Mouse (Mus musculus): ENCODE results near the gene Dexi. TPM values are rescaled to one million over a fixed set of nuclear protein-coding genes. Genes with fewer than 3 reads are reported as not detected.

The Dexi gene
- polyA plus RNA-seq, 1 experiment from 2014 or later, result 22.1 TPM

GRCm38 (mm10) chr16:10489483-10489882 lies 53.4 kb downstream of the Dexi start:
- H3K27ac ChIP-seq, result no peak overlapping the region; the same call in 1 of the 2 replicates
- H3K27me3 ChIP-seq (ENCODE audit: insufficient read depth, poor library complexity, severe bottlenecking), result peaks cover 18% of the 10 kb centered on the region; the same call in 1 of the 2 replicates
- H3K4me1 ChIP-seq (replicated peaks), result peaks cover 9% of the 10 kb centered on the region
- DNase-seq (ENCODE audit: low spot score), result no peak
- no peaks in the 10 kb centered on the region for H3K36me3 ChIP-seq
- H3K9me3 ChIP-seq, result no peaks in the 10 kb centered on the region
- H3K4me3 ChIP-seq, result peak overlapping the region; percentile 26
- 15% methylated on average over 9 of the region's 9 CpGs for WGBS

GRCm38 (mm10) chr16:10488769-10489481 lies 53.9 kb downstream of the Dexi start:
- Histone ChIP-seq H3K27me3 (ENCODE audit: insufficient read depth, poor library complexity, severe bottlenecking) (peaks cover 18% of the 10 kb centered on the region; the same call in 1 of the 2 replicates), H3K4me3 (no peak overlapping the region), H3K36me3 (no peaks in the 10 kb centered on the region), H3K27ac (no peak overlapping the region), H3K4me1 (replicated peaks) (peaks cover 9% of the 10 kb centered on the region), H3K9me3 (no peaks in the 10 kb centered on the region)
- WGBS, result 87% methylated on average over 7 of the region's 7 CpGs
- DNase-seq (ENCODE audit: low spot score), result no peak

GRCm38 (mm10) chr16:10487895-10488493 lies 54.9 kb downstream of the Dexi start:
- peaks cover 9% of the 10 kb centered on the region for H3K4me1 ChIP-seq (replicated peaks)
- no peak overlapping the region for H3K27ac ChIP-seq
- no peaks in the 10 kb centered on the region for H3K36me3 ChIP-seq
- no peak overlapping the region for H3K4me3 ChIP-seq
- peaks cover 18% of the 10 kb centered on the region; the same call in 1 of the 2 replicates for H3K27me3 ChIP-seq (ENCODE audit: insufficient read depth, poor library complexity, severe bottlenecking)
- DNase-seq (ENCODE audit: low spot score), result no peak
- WGBS, result 87% methylated on average over 8 of the region's 8 CpGs
- no peaks in the 10 kb centered on the region for H3K9me3 ChIP-seq

GRCm38 (mm10) chr16:10486993-10487392 lies 55.9 kb downstream of the Dexi start:
- Histone ChIP-seq H3K27me3 (ENCODE audit: insufficient read depth, poor library complexity, severe bottlenecking) (peaks cover 18% of the 10 kb centered on the region; the same call in 1 of the 2 replicates), H3K4me3 (no peak overlapping the region), H3K36me3 (no peaks in the 10 kb centered on the region), H3K4me1 (replicated peaks) (peaks cover 9% of the 10 kb centered on the region), H3K9me3 (no peaks in the 10 kb centered on the region), H3K27ac (no peak overlapping the region)
- no peak for DNase-seq (ENCODE audit: low spot score)
- WGBS, result 73% methylated on average over 3 of the region's 3 CpGs

- Histone ChIP-seq H3K4me1 (replicated peaks) (no peaks in the 10 kb centered on the region), H3K9me3 (no peaks in the 10 kb centered on the region), H3K27ac (no peak overlapping the region), H3K4me3 (no peak overlapping the region), H3K36me3 (no peaks in the 10 kb centered on the region), H3K27me3 (ENCODE audit: insufficient read depth, poor library complexity, severe bottlenecking) (no peaks in the 10 kb centered on the region)
- no peak for DNase-seq (ENCODE audit: low spot score)
- 69% methylated on average over 4 of the region's 4 CpGs for WGBS
Observed at GRCm38 (mm10) chr16:10482343-10482742, 60.5 kb downstream of the Dexi start.

- H3K4me3 ChIP-seq, result no peak within 1 kb of the TSS
- no peaks in the 10 kb centered on the region for H3K27me3 ChIP-seq (ENCODE audit: insufficient read depth, poor library complexity, severe bottlenecking)
- WGBS, result 83% methylated on average over 5 of the region's 5 CpGs
- DNase-seq (ENCODE audit: low spot score), result no peak
- H3K9me3 ChIP-seq, result no peaks in the 10 kb centered on the region
- no peaks in the 10 kb centered on the region for H3K36me3 ChIP-seq
- H3K4me1 ChIP-seq (replicated peaks), result no peaks in the 10 kb centered on the region
- no peak within 1 kb of the TSS for H3K27ac ChIP-seq
Observed at GRCm38 (mm10) chr16:10479857-10480256, 63.0 kb downstream of the Dexi start, which contains the start of gene Ciita. Gene Ciita, plus strand, starts transcription at chr16:10480059.

GRCm38 (mm10) chr16:10475919-10476318 lies 66.9 kb downstream of the Dexi start:
- no peaks in the 10 kb centered on the region for H3K4me1 ChIP-seq (replicated peaks)
- no peaks in the 10 kb centered on the region for H3K36me3 ChIP-seq
- no peak overlapping the region for H3K27ac ChIP-seq
- DNase-seq (ENCODE audit: low spot score), result no peak
- H3K9me3 ChIP-seq, result no peaks in the 10 kb centered on the region
- H3K27me3 ChIP-seq (ENCODE audit: insufficient read depth, poor library complexity, severe bottlenecking), result no peaks in the 10 kb centered on the region
- no peak overlapping the region for H3K4me3 ChIP-seq
- WGBS, result 72% methylated on average over 2 of the region's 2 CpGs

- no peak overlapping the region for H3K4me3 ChIP-seq
- 79% methylated on average over 3 of the region's 3 CpGs for WGBS
- no peaks in the 10 kb centered on the region for H3K27me3 ChIP-seq (ENCODE audit: insufficient read depth, poor library complexity, severe bottlenecking)
- H3K27ac ChIP-seq, result no peak overlapping the region
- H3K4me1 ChIP-seq (replicated peaks), result no peaks in the 10 kb centered on the region
- DNase-seq (ENCODE audit: low spot score), result no peak
- no peaks in the 10 kb centered on the region for H3K9me3 ChIP-seq
- H3K36me3 ChIP-seq, result no peaks in the 10 kb centered on the region
Observed at GRCm38 (mm10) chr16:10474956-10475355, 67.9 kb downstream of the Dexi start.

- WGBS, result 90% methylated on average over 3 of the region's 3 CpGs
Observed at GRCm38 (mm10) chr16:10471950-10472349, 70.9 kb downstream of the Dexi start.

GRCm38 (mm10) chr16:10468201-10468600 lies 74.7 kb downstream of the Dexi start:
- no peak for DNase-seq (ENCODE audit: low spot score)
- no peak overlapping the region for H3K27ac ChIP-seq
- no peaks in the 10 kb centered on the region for H3K27me3 ChIP-seq (ENCODE audit: insufficient read depth, poor library complexity, severe bottlenecking)
- 79% methylated on average over 1 of the region's 1 CpGs for WGBS
- 0 out of 2 replicates have a peak, but pooled peaks cover 5% of the 10 kb centered on the region for H3K4me1 ChIP-seq (replicated peaks)
- no peaks in the 10 kb centered on the region for H3K9me3 ChIP-seq
- H3K36me3 ChIP-seq, result no peaks in the 10 kb centered on the region
- H3K4me3 ChIP-seq, result no peak overlapping the region

More at GRCm38 (mm10) chr16:10471950-10472349, 70.9 kb downstream of the Dexi start:
- no peak overlapping the region for H3K27ac ChIP-seq
- no peak overlapping the region for H3K4me3 ChIP-seq
- no peak for DNase-seq (ENCODE audit: low spot score)
- H3K36me3 ChIP-seq, result no peaks in the 10 kb centered on the region
- no peaks in the 10 kb centered on the region for H3K9me3 ChIP-seq
- H3K4me1 ChIP-seq (replicated peaks), result no peaks in the 10 kb centered on the region
- H3K27me3 ChIP-seq (ENCODE audit: insufficient read depth, poor library complexity, severe bottlenecking), result no peaks in the 10 kb centered on the region

GRCm38 (mm10) chr16:10467391-10468107 lies 75.3 kb downstream of the Dexi start:
- Histone ChIP-seq H3K4me3 (no peak overlapping the region), H3K36me3 (no peaks in the 10 kb centered on the region), H3K9me3 (no peaks in the 10 kb centered on the region), H3K27ac (no peak overlapping the region), H3K27me3 (ENCODE audit: insufficient read depth, poor library complexity, severe bottlenecking) (no peaks in the 10 kb centered on the region), H3K4me1 (replicated peaks) (0 out of 2 replicates have a peak, but pooled peaks cover 5% of the 10 kb centered on the region)
- 39% methylated on average over 11 of the region's 11 CpGs for WGBS
- no peak for DNase-seq (ENCODE audit: low spot score)

GRCm38 (mm10) chr16:10465011-10465681 lies 77.7 kb downstream of the Dexi start:
- DNase-seq (ENCODE audit: low spot score), result no peak
- Histone ChIP-seq H3K36me3 (no peaks in the 10 kb centered on the region), H3K4me3 (no peak overlapping the region), H3K9me3 (no peaks in the 10 kb centered on the region), H3K27me3 (ENCODE audit: insufficient read depth, poor library complexity, severe bottlenecking) (no peaks in the 10 kb centered on the region), H3K27ac (no peak overlapping the region), H3K4me1 (replicated peaks) (0 out of 2 replicates have a peak, but pooled peaks cover 5% of the 10 kb centered on the region)
- WGBS, result 37% methylated on average over 4 of the region's 4 CpGs
